Mouse (Mus musculus) E14TG2a.4 (cell line): ENCODE measurements around the gene Coil.

Experiments
- CTCF ChIP-seq: conservative IDR thresholded peaks from 2 replicates; pipeline ENCODE4 v1.5.1; 2014; ENCODE audit warnings: low read length
- NANOG ChIP-seq: IDR thresholded peaks from 2 replicates; pipeline ENCODE4 v1.6.1; 2014; ENCODE audit warnings: borderline replicate concordance, low read length, mixed read lengths

GRCm38 (mm10) chr11:89039325-89039724 is 69.3 kb downstream of the Coil start:
- peak; percentile 89 for TF ChIP-seq CTCF
- no peak for TF ChIP-seq NANOG
